ENCODE assay signal across 8 mouse cellular contexts in the genomic region with DNA sequence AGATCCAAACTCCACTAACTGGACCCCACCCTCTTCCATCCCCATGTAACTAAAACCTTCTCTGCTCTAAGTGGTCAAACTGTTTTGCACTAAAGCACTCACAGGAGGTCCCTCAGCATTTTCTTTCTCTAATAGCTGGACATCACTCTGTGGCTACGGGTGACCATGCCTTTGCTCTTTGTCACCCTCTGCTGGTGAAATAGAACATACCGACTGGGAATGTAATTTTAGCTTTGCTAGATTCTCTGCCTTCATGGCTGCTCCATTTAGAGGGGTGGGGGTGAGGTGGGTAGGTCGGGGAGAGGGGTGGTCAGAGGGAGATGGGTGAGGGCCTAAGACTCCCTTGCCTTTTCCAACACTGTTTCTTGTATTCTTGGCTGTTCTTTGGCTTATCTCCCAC. TPM values are rescaled to one million over a fixed set of nuclear protein-coding genes. Genes with fewer than 3 reads are reported as not detected.
DNase-seq lines count a peak whose midpoint lies in the region; ATAC-seq and TF ChIP-seq lines count a peak whose summit lies in the region.

No protein-coding gene starts in this region.

- peak; percentile 87 for TF ChIP-seq CTCF in liver, embryonic 14.5 days (IDR thresholded peaks at IDR 0.05; ENCODE audit: low read depth)

- no peaks in the 10 kb centered on the region for H3K9me3 ChIP-seq in liver, embryonic 14.5 days (ENCODE audit: control insufficient read depth, low read length)

- H3K27me3 ChIP-seq in liver, embryonic 14.5 days (ENCODE audit: control insufficient read depth, insufficient read depth, low read length): no peaks in the 10 kb centered on the region

- H3K4me1 ChIP-seq in liver, embryonic 14.5 days (replicated peaks; ENCODE audit: control insufficient read depth in 2 of 2, insufficient read depth in 2 of 2, low read length in 1 of 2): peaks cover 14 to 18% of the 10 kb centered on the region in 2 experiments

- no peak overlapping the region for H3K4me3 ChIP-seq in liver, embryonic 14.5 days (ENCODE audit: insufficient read depth in 1 of 2, low read depth in 2 of 2, low read length in 2 of 2)

- ATAC-seq in liver, embryonic 14.5 days (ENCODE audit: insufficient read depth): no peak

- WGBS in liver, embryonic 14.5 days (ENCODE audit: insufficient replicate concordance): 3% methylated on average over 3 of the region's 3 CpGs

- peak; percentile 31 for DNase-seq in gastrocnemius, postnatal 10 days
- no peak for DNase-seq in gastrocnemius, postnatal 36 days
- DNase-seq in right cerebral cortex, postnatal 4 days: peak; percentile 15
- DNase-seq in right cerebral cortex, postnatal 25 days: no peak
- peak; percentile 25 to 52 for DNase-seq in cerebellum, postnatal 36 days
- peak in 1 of 3 experiments; percentile 34 for DNase-seq in liver, embryonic 14.5 days (ENCODE audit: low read depth in 3 of 3, low spot score in 3 of 3)
- no peak for DNase-seq in urinary bladder, postnatal 10 days (ENCODE audit: low spot score)
- DNase-seq in right cerebral cortex, postnatal 36 days (ENCODE audit: low spot score in 2 of 2): no peak

- no peak overlapping the region for H3K4me2 ChIP-seq in liver, embryonic 14.5 days (ENCODE audit: low read depth)

- H3K27ac ChIP-seq in liver, embryonic 14.5 days: no peak overlapping the region

- peaks cover 7% of the 10 kb centered on the region for H3K36me3 ChIP-seq in liver, embryonic 14.5 days (replicated peaks; ENCODE audit: control insufficient read depth, insufficient read depth, low read depth)

- no peak for TF ChIP-seq EP300 in liver, embryonic 14.5 days (IDR thresholded peaks at IDR 0.05; ENCODE audit: low read depth)

- no peak overlapping the region for H3K9ac ChIP-seq in liver, embryonic 14.5 days (replicated peaks)

- intact Hi-C loops in gastrocnemius, postnatal 36 days (cut with DNase I): loop anchor here (1.0 to 5.0 kb wide), 2 partner anchors 40 to 78 kb away; a partner anchor contains a TSS

RNA-seq across cellular contexts. Expression of a gene that starts 3.6 kb away (rescaled TPM):
- 10 to 100 TPM; 15.9 to 18.8 TPM for total RNA-seq in gastrocnemius, postnatal 10 days (2021)
- total RNA-seq in gastrocnemius, postnatal 36 days (2021): 1 to 10 TPM; 6.5 to 6.7 TPM
- 8.7 and 10.8 TPM in 2 replicates for polyA plus RNA-seq in liver, embryonic 14.5 days (2012; rRNA removed)
- polyA plus RNA-seq in liver, embryonic 14.5 days (2014; fragmentation: Nextera tagmentation; extraction: Ambion mirVana): 20.1 and 24.2 TPM in 2 replicates

RNA-seq across cellular contexts. Expression of a gene that starts 38.7 kb away (rescaled TPM):
- 10 to 100 TPM; 37.9 to 38.4 TPM for total RNA-seq in gastrocnemius, postnatal 10 days (2021)
- 10 to 100 TPM; 31.0 to 38.0 TPM for total RNA-seq in gastrocnemius, postnatal 36 days (2021)
- 5.0 and 10.3 TPM in 2 replicates for polyA plus RNA-seq in liver, embryonic 14.5 days (2012; rRNA removed)
- 10.8 and 11.5 TPM in 2 replicates for polyA plus RNA-seq in liver, embryonic 14.5 days (2014; fragmentation: Nextera tagmentation; extraction: Ambion mirVana)

RNA-seq across cellular contexts. Expression of a gene that starts 54.3 kb away (rescaled TPM):
- 10 to 100 TPM; 14.1 to 16.7 TPM for total RNA-seq in gastrocnemius, postnatal 10 days (2021)
- total RNA-seq in gastrocnemius, postnatal 36 days (2021): 1 to 10 TPM; 4.8 to 5.3 TPM
- 36.7 and 52.9 TPM in 2 replicates for polyA plus RNA-seq in liver, embryonic 14.5 days (2012; rRNA removed)
- 43.5 and 49.5 TPM in 2 replicates for polyA plus RNA-seq in liver, embryonic 14.5 days (2014; fragmentation: Nextera tagmentation; extraction: Ambion mirVana)

Comparison
In these comparisons a context has a peak if more than half of its experiments do, and no peak if none do; other contexts are left out.
1. DNase-seq: peak in gastrocnemius, postnatal 10 days (single experiment), right cerebral cortex, postnatal 4 days (single experiment) and cerebellum, postnatal 36 days (2 of 2); none in gastrocnemius, postnatal 36 days (0 of 2), right cerebral cortex, postnatal 25 days (single experiment), urinary bladder, postnatal 10 days (single experiment) and right cerebral cortex, postnatal 36 days (0 of 2).